Mouse (Mus musculus): ENCODE results near the gene Cntln. TPM values are rescaled to one million over a fixed set of nuclear protein-coding genes. Genes with fewer than 3 reads are reported as not detected.

Gene Cntln
- polyA plus RNA-seq, 1 experiment = 9.4 TPM

GRCm38 (mm10) chr4:84995520-84996348, 111.6 kb downstream of the Cntln start:
- TF ChIP-seq CTCF (IDR thresholded peaks at IDR 0.05; ENCODE audit: control insufficient read depth, insufficient read depth, low read length) = no peak
- TF ChIP-seq POLR2A (IDR thresholded peaks at IDR 0.05; ENCODE audit: borderline replicate concordance, control insufficient read depth, low read depth, low read length) = no peak
- H3K4me1 ChIP-seq (ENCODE audit: control insufficient read depth, insufficient read depth, low read length) = no peaks in the 10 kb centered on the region
- WGBS = 86% methylated on average over 10 of the region's 10 CpGs
- no peak overlapping the region for H3K27ac ChIP-seq (ENCODE audit: control insufficient read depth, insufficient read depth, low read depth, low read length, poor library complexity)
- H3K4me3 ChIP-seq (replicated peaks; ENCODE audit: control insufficient read depth, low read depth, low read length) = no peak overlapping the region

GRCm38 (mm10) chr4:85005581-85005980, 121.5 kb downstream of the Cntln start:
- Histone ChIP-seq H3K27ac (ENCODE audit: control insufficient read depth, insufficient read depth, low read depth, low read length, poor library complexity) (no peak overlapping the region), H3K4me3 (replicated peaks; ENCODE audit: control insufficient read depth, low read depth, low read length) (no peak overlapping the region), H3K4me1 (ENCODE audit: control insufficient read depth, insufficient read depth, low read length) (no peaks in the 10 kb centered on the region)
- 78% methylated on average over 6 of the region's 6 CpGs for WGBS
- TF ChIP-seq POLR2A (IDR thresholded peaks at IDR 0.05; ENCODE audit: borderline replicate concordance, control insufficient read depth, low read depth, low read length) (no peak), CTCF (IDR thresholded peaks at IDR 0.05; ENCODE audit: control insufficient read depth, insufficient read depth, low read length) (no peak)

DNA sequence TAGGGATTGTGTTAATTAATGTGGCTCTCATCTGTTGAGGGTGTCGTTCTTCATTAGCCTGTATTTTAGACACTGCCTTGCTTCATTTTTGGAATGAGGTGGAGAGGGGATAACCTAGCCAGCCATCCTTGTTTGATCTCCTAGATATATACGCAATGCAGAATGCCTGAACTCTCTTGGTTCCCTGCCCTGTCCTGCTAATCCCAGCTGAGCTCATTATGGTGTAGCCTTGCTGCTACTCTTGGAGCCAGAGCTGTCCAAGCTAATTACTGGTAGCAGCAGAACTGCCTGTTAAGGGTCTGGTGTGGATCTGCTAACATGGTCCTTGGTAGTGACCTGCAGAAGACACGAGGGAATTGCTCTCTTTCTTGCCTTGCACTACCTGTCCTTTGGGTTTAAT, 122.7 kb downstream of the Cntln start:
- WGBS = 90% methylated on average over 3 of the region's 3 CpGs
- Histone ChIP-seq H3K27ac (ENCODE audit: control insufficient read depth, insufficient read depth, low read depth, low read length, poor library complexity) (no peak overlapping the region), H3K4me1 (ENCODE audit: control insufficient read depth, insufficient read depth, low read length) (no peaks in the 10 kb centered on the region), H3K4me3 (replicated peaks; ENCODE audit: control insufficient read depth, low read depth, low read length) (no peak overlapping the region)
- TF ChIP-seq CTCF (IDR thresholded peaks at IDR 0.05; ENCODE audit: control insufficient read depth, insufficient read depth, low read length) = no peak
- TF ChIP-seq POLR2A (IDR thresholded peaks at IDR 0.05; ENCODE audit: borderline replicate concordance, control insufficient read depth, low read depth, low read length) = no peak

DNA sequence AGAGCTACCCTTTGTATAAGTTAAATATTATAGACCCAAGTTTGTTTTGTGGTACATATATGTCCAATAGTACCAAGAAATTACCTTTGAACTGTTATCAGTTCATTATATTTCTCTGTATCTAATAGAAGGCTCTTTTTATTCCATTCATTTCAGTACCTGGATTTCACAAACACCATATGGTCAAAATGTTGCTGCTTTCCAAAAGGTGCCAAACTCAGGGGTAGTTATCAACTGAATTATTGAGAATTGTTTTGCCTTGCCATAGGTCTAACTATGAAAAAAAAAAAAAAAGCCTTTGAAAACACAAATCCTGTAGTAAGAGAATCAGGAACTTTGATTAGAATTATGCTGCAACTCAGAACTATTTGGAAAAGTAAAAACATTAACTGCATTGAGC, 126.7 kb downstream of the Cntln start:
- no peaks in the 10 kb centered on the region for H3K4me1 ChIP-seq (ENCODE audit: control insufficient read depth, insufficient read depth, low read length)
- H3K4me3 ChIP-seq (replicated peaks; ENCODE audit: control insufficient read depth, low read depth, low read length) = no peak overlapping the region
- TF ChIP-seq POLR2A (IDR thresholded peaks at IDR 0.05; ENCODE audit: borderline replicate concordance, control insufficient read depth, low read depth, low read length) = no peak
- no peak for TF ChIP-seq CTCF (IDR thresholded peaks at IDR 0.05; ENCODE audit: control insufficient read depth, insufficient read depth, low read length)

GRCm38 (mm10) chr4:85045748-85046147, 161.6 kb downstream of the Cntln start:
- Histone ChIP-seq H3K27ac (ENCODE audit: control insufficient read depth, insufficient read depth, low read depth, low read length, poor library complexity) (no peak overlapping the region), H3K4me1 (ENCODE audit: control insufficient read depth, insufficient read depth, low read length) (no peaks in the 10 kb centered on the region), H3K4me3 (replicated peaks; ENCODE audit: control insufficient read depth, low read depth, low read length) (no peak overlapping the region)
- TF ChIP-seq POLR2A (IDR thresholded peaks at IDR 0.05; ENCODE audit: borderline replicate concordance, control insufficient read depth, low read depth, low read length) = no peak
- TF ChIP-seq CTCF (IDR thresholded peaks at IDR 0.05; ENCODE audit: control insufficient read depth, insufficient read depth, low read length) = no peak
- WGBS = 85% methylated on average over 2 of the region's 2 CpGs

More for the DNA sequence above, 126.7 kb downstream of the Cntln start:
- H3K27ac ChIP-seq (ENCODE audit: control insufficient read depth, insufficient read depth, low read depth, low read length, poor library complexity) = no peak overlapping the region

GRCm38 (mm10) chr4:85049933-85050553, 165.9 kb downstream of the Cntln start:
- TF ChIP-seq POLR2A (IDR thresholded peaks at IDR 0.05; ENCODE audit: borderline replicate concordance, control insufficient read depth, low read depth, low read length) (no peak), CTCF (IDR thresholded peaks at IDR 0.05; ENCODE audit: control insufficient read depth, insufficient read depth, low read length) (no peak)
- 84% methylated on average over 8 of the region's 8 CpGs for WGBS
- Histone ChIP-seq H3K27ac (ENCODE audit: control insufficient read depth, insufficient read depth, low read depth, low read length, poor library complexity) (no peak overlapping the region), H3K4me3 (replicated peaks; ENCODE audit: control insufficient read depth, low read depth, low read length) (no peak overlapping the region), H3K4me1 (ENCODE audit: control insufficient read depth, insufficient read depth, low read length) (no peaks in the 10 kb centered on the region)

GRCm38 (mm10) chr4:85054616-85055015, 170.5 kb downstream of the Cntln start:
- no peaks in the 10 kb centered on the region for H3K4me1 ChIP-seq (ENCODE audit: control insufficient read depth, insufficient read depth, low read length)
- H3K4me3 ChIP-seq (replicated peaks; ENCODE audit: control insufficient read depth, low read depth, low read length) = no peak overlapping the region
- TF ChIP-seq CTCF (IDR thresholded peaks at IDR 0.05; ENCODE audit: control insufficient read depth, insufficient read depth, low read length) = no peak
- no peak overlapping the region for H3K27ac ChIP-seq (ENCODE audit: control insufficient read depth, insufficient read depth, low read depth, low read length, poor library complexity)
- WGBS = 76% methylated on average over 1 of the region's 1 CpGs

GRCm38 (mm10) chr4:85059598-85059997, 175.5 kb downstream of the Cntln start:
- no peak for TF ChIP-seq POLR2A (IDR thresholded peaks at IDR 0.05; ENCODE audit: borderline replicate concordance, control insufficient read depth, low read depth, low read length)
- Histone ChIP-seq H3K4me1 (ENCODE audit: control insufficient read depth, insufficient read depth, low read length) (no peaks in the 10 kb centered on the region), H3K4me3 (replicated peaks; ENCODE audit: control insufficient read depth, low read depth, low read length) (no peak overlapping the region), H3K27ac (ENCODE audit: control insufficient read depth, insufficient read depth, low read depth, low read length, poor library complexity) (no peak overlapping the region)
- WGBS = 84% methylated on average over 2 of the region's 2 CpGs

Data from bone marrow, adult 2 months (tissue).